Mouse (Mus musculus) bone marrow macrophage, adult 2 months (primary cell): Measurements from ENCODE around the gene Lrch4.

Source experiments
- CTCF ChIP-seq: IDR thresholded peaks from 2 replicates; pipeline ENCODE4 v1.5.1; 2012; ENCODE audit warnings: low read depth, mild to moderate bottlenecking, low read length, moderate library complexity
- POLR2A ChIP-seq: IDR thresholded peaks from 2 replicates; pipeline ENCODE4 v1.6.1; 2012; ENCODE audit warnings: mild to moderate bottlenecking, low read depth, low read length, borderline replicate concordance

GRCm38 (mm10) chr5:137598100-137598826, 30.7 kb upstream of the Lrch4 start:
- TF ChIP-seq POLR2A (no peak), CTCF (no peak)
